Mouse (Mus musculus): ENCODE data around the gene Sdk1.

- TF ChIP-seq CTCF (IDR thresholded peaks at IDR 0.05; ENCODE audit: insufficient read depth, low read depth, low read length) (no peak), POLR2A (IDR thresholded peaks at IDR 0.05; ENCODE audit: insufficient read depth, low read depth, low read length) (no peak)
Measured at GRCm38 (mm10) chr5:141564197-141564596, 322.9 kb downstream of the Sdk1 start.

Measured in olfactory bulb, adult 2 months (tissue).